In genomic region chr12:112752399-112752798, GRCm38 (mm10) we compare ENCODE assay signal across 27 mouse cellular contexts. TPM values are rescaled to one million over a fixed set of nuclear protein-coding genes. Genes with fewer than 3 reads are reported as not detected.
DNase-seq lines count a peak whose midpoint lies in the region; ATAC-seq lines count a peak whose summit lies in the region.
"Had no signal": no experiment of that assay in that cellular context is flagged by ENCODE, and none has a peak within 500 bp of the region (broad histone marks: within the 10 kb centered on the region; RNA-seq: fewer than 3 reads in every experiment).

No protein-coding gene starts in this region.

- peaks cover 9% of the 10 kb centered on the region for H3K4me1 ChIP-seq in hindbrain, embryonic 10.5 days (replicated peaks)
- H3K4me1 ChIP-seq: intestine, embryonic 15.5 days had no signal

- H3K36me3 ChIP-seq in hindbrain, embryonic 10.5 days: no peaks in the 10 kb centered on the region
- H3K36me3 ChIP-seq: embryonic facial prominence, embryonic 10.5 days; embryonic facial prominence, embryonic 13.5 days; forebrain, embryonic 12.5 days; forebrain, embryonic 15.5 days; G1E; hindbrain, embryonic 13.5 days; intestine, embryonic 15.5 days had no signal

- DNase-seq in 3T3-L1 (ENCODE audit: low read depth, low spot score): peak; percentile 64
- DNase-seq in 416B (ENCODE audit: low read depth): peak; percentile 88
- no peak for DNase-seq in hindbrain, embryonic 10.5 days (ENCODE audit: low spot score)
- no peak for DNase-seq in kidney, adult 11 months
- DNase-seq: adrenal gland, postnatal 10 days; B cell, adult 2 months; cerebellum, adult 11 months; cerebellum, adult 2 months; cerebellum, adult 9-11 months; cerebellum, postnatal 25 days; embryo, embryonic 11 days; gastrocnemius, adult 2 months; gastrocnemius, postnatal 14 days; kidney, adult 18-20 months had no signal

- no peaks in the 10 kb centered on the region for H3K27me3 ChIP-seq in hindbrain, embryonic 10.5 days (ENCODE audit: insufficient read depth, poor library complexity, severe bottlenecking)
- H3K27me3 ChIP-seq: CH12.LX; embryonic facial prominence, embryonic 13.5 days; forebrain, embryonic 12.5 days; forebrain, embryonic 15.5 days; intestine, embryonic 15.5 days had no signal

- H3K27ac ChIP-seq in hindbrain, embryonic 10.5 days: no peak overlapping the region
- H3K27ac ChIP-seq: embryonic facial prominence, embryonic 10.5 days; embryonic facial prominence, embryonic 13.5 days; forebrain, embryonic 12.5 days; forebrain, embryonic 15.5 days; gastrocnemius, adult 2 months; hindbrain, embryonic 13.5 days; intestine, embryonic 15.5 days had no signal

- H3K4me3 ChIP-seq in hindbrain, embryonic 10.5 days: no peak overlapping the region
- H3K4me3 ChIP-seq: embryonic facial prominence, embryonic 10.5 days; embryonic facial prominence, embryonic 13.5 days; erythroblast, embryonic 14.5 days; forebrain, embryonic 12.5 days; forebrain, embryonic 15.5 days; gastrocnemius, adult 2 months; hindbrain, embryonic 13.5 days; intestine, embryonic 15.5 days had no signal

- WGBS in hindbrain, embryonic 10.5 days: 69% methylated on average over 2 of the region's 2 CpGs

- ATAC-seq in common myeloid progenitor, adult 5-6 weeks (replicated peaks; ENCODE audit: low read depth, poor library complexity, severe bottlenecking): peak; percentile 73
- peak; percentile 72 for ATAC-seq in megakaryocyte progenitor cell, adult 5-6 weeks (replicated peaks; ENCODE audit: poor library complexity)
- ATAC-seq: activated CD4-positive, CD25-positive, alpha-beta regulatory T cell, adult 4 months; forebrain, embryonic 15.5 days; hindbrain, embryonic 16.5 days; intestine, embryonic 15.5 days had no signal

- no peaks in the 10 kb centered on the region for H3K9me3 ChIP-seq in hindbrain, embryonic 10.5 days
- H3K9me3 ChIP-seq: embryonic facial prominence, embryonic 10.5 days; embryonic facial prominence, embryonic 13.5 days; forebrain, embryonic 12.5 days; forebrain, embryonic 15.5 days; G1E; hindbrain, embryonic 13.5 days; intestine, embryonic 15.5 days had no signal

RNA-seq across cellular contexts. Expression of gene Pld4, which starts 8.1 kb away (rescaled TPM):
- 4.6 and 8.0 TPM in 2 replicates for total RNA-seq in common myeloid progenitor, adult 5-6 weeks (2017)
- 26.6 and 48.3 TPM in 2 replicates for total RNA-seq in megakaryocyte progenitor cell, adult 5-6 weeks (2015)
- total RNA-seq in megakaryocyte progenitor cell, adult 5-6 weeks (2017): 16.4 and 26.7 TPM in 2 replicates
- polyA plus RNA-seq in hindbrain, embryonic 10.5 days (2016; fragmentation: Nextera tagmentation; extraction: Ambion mirVana): 5.2 and 5.7 TPM in 2 replicates

RNA-seq across cellular contexts. Expression of gene Cep170b, which starts 32.1 kb away (rescaled TPM):
- total RNA-seq in common myeloid progenitor, adult 5-6 weeks (2017): 0.97 and 2.4 TPM in 2 replicates
- total RNA-seq in megakaryocyte progenitor cell, adult 5-6 weeks (2015): 0.59 and 2.1 TPM in 2 replicates
- total RNA-seq in megakaryocyte progenitor cell, adult 5-6 weeks (2017): 1.1 and 4.7 TPM in 2 replicates
- 6.7 and 8.7 TPM in 2 replicates for polyA plus RNA-seq in hindbrain, embryonic 10.5 days (2016; fragmentation: Nextera tagmentation; extraction: Ambion mirVana)
- polyA plus RNA-seq: G1E had no signal

RNA-seq across cellular contexts. Expression of gene Ahnak2, which starts 50.1 kb away (rescaled TPM):
- not detected in 2 replicates for total RNA-seq in common myeloid progenitor, adult 5-6 weeks (2017)
- total RNA-seq in megakaryocyte progenitor cell, adult 5-6 weeks (2015): not detected in 2 replicates
- not detected in 2 replicates for total RNA-seq in megakaryocyte progenitor cell, adult 5-6 weeks (2017)
- 0.16 and 0.37 TPM in 2 replicates for polyA plus RNA-seq in hindbrain, embryonic 10.5 days (2016; fragmentation: Nextera tagmentation; extraction: Ambion mirVana)
- polyA plus RNA-seq: activated CD4-positive, CD25-positive, alpha-beta regulatory T cell, adult 4 months had no signal

RNA-seq across cellular contexts. Expression of gene Clba1, which starts 56.3 kb away (rescaled TPM):
- total RNA-seq in common myeloid progenitor, adult 5-6 weeks (2017): 0.18 TPM in 1 of 2 replicates, not detected in the other
- total RNA-seq in megakaryocyte progenitor cell, adult 5-6 weeks (2015): 0.39 and 0.52 TPM in 2 replicates
- total RNA-seq in megakaryocyte progenitor cell, adult 5-6 weeks (2017): 0.87 and 1.0 TPM in 2 replicates
- 15.5 and 17.2 TPM in 2 replicates for polyA plus RNA-seq in hindbrain, embryonic 10.5 days (2016; fragmentation: Nextera tagmentation; extraction: Ambion mirVana)
- polyA plus RNA-seq: erythroblast, embryonic 14.5 days had no signal

Comparison
In these comparisons a context has a peak if more than half of its experiments do, and no peak if none do; other contexts are left out.
1. DNase-seq: peak in 3T3-L1 (single experiment) and 416B (single experiment); none in hindbrain, embryonic 10.5 days (single experiment) and kidney, adult 11 months (single experiment).